Mouse (Mus musculus): ENCODE data around the gene Prkch.

GRCm38 (mm10) chr12:73613183-73613582, 28.6 kb downstream of the Prkch start:
- TF ChIP-seq CTCF (IDR thresholded peaks at IDR 0.05; ENCODE audit: control insufficient read depth, insufficient read depth, insufficient read length) = no peak
- no peak for TF ChIP-seq MYOD1 (IDR thresholded peaks at IDR 0.05; ENCODE audit: control insufficient read depth, insufficient read length, low read depth)
- TF ChIP-seq FOSL1 (IDR thresholded peaks at IDR 0.05; ENCODE audit: insufficient read depth, low read length, poor library complexity, severe bottlenecking) = no peak
- TF ChIP-seq MYOG (IDR thresholded peaks at IDR 0.05; ENCODE audit: control insufficient read depth, extremely low read depth, insufficient read length) = no peak
- TF ChIP-seq CEBPB (IDR thresholded peaks at IDR 0.05; ENCODE audit: low read depth) = no peak
- no peak for TF ChIP-seq MAX (IDR thresholded peaks at IDR 0.05)
- no peak for TF ChIP-seq USF1 (IDR thresholded peaks at IDR 0.05; ENCODE audit: low read depth)
